Mouse (Mus musculus) hindbrain, embryonic 12.5 days (tissue): ENCODE measurements around the gene Gfpt1. TPM values are rescaled to one million over a fixed set of nuclear protein-coding genes. Genes with fewer than 3 reads are reported as not detected.
A peak's percentile ranks its signal among the peaks of the same experiment; 100 is the strongest.
"Not testable (repeated sequence)": the region's sequence is repeated elsewhere in the genome, so short reads cannot be mapped to it uniquely, and the experiment has no call there.

ENCODE experiments used
- ATAC-seq: fragments of 200-750 bp; cut with Nextera tagmentation; 2 replicates; pipeline ENCODE4 v1.8.0; 2017; ENCODE audit warnings: moderate TSS enrichment; ENCODE audit not compliant: low FRiP score
- H3K27ac ChIP-seq: fragments of 300-500 bp; sonication (generic); 2 replicates; pipeline ENCODE4 v1.5.1; 2016; ENCODE audit warnings: mild to moderate bottlenecking
- H3K27me3 ChIP-seq: fragments of 300-500 bp; sonication (generic); 2 replicates; pipeline ENCODE4 v1.6.1; 2016; ENCODE audit warnings: mild to moderate bottlenecking
- H3K36me3 ChIP-seq: fragments of 300-500 bp; sonication (generic); 2 replicates; pipeline ENCODE4 v1.6.1; 2016; ENCODE audit warnings: mild to moderate bottlenecking
- H3K4me1 ChIP-seq: fragments of 300-500 bp; sonication (generic); 2 replicates; pipeline ENCODE4 v1.6.1; 2016
- H3K4me2 ChIP-seq: fragments of 300-500 bp; sonication (generic); replicated peaks from 2 replicates; pipeline ENCODE4 v1.6.1; 2016; ENCODE audit warnings: mild to moderate bottlenecking
- H3K4me3 ChIP-seq: fragments of 300-500 bp; sonication (generic); 2 replicates; pipeline ENCODE4 v1.5.1; 2016; ENCODE audit warnings: mild to moderate bottlenecking
- H3K9ac ChIP-seq: fragments of 300-500 bp; sonication (generic); 2 replicates; pipeline ENCODE4 v1.6.1; 2016; ENCODE audit warnings: mild to moderate bottlenecking, moderate library complexity
- H3K9me3 ChIP-seq: fragments of 300-500 bp; sonication (generic); replicated peaks from 2 replicates; pipeline ENCODE4 v1.6.1; 2016; ENCODE audit warnings: mild to moderate bottlenecking
- WGBS: fragments of 180-500 bp; shearing (Covaris S2); methylation state at CpG from one replicate; pipeline ENCODE4 v1.1.7; 2016; 5-methylcytosine and 5-hydroxymethylcytosine counted together
- polyA plus RNA-seq: library from polyadenylated mRNA; unstranded; fragments of >200 nt; fragmentation: Nextera tagmentation; extraction: Ambion mirVana; gene quantifications from 2 replicates; pipeline ENCODE4 v1.2.1, GENCODE M21; 2016

The Gfpt1 gene
- polyA plus RNA-seq, 1 experiment from 2014 or later: 25.7 TPM

DNA sequence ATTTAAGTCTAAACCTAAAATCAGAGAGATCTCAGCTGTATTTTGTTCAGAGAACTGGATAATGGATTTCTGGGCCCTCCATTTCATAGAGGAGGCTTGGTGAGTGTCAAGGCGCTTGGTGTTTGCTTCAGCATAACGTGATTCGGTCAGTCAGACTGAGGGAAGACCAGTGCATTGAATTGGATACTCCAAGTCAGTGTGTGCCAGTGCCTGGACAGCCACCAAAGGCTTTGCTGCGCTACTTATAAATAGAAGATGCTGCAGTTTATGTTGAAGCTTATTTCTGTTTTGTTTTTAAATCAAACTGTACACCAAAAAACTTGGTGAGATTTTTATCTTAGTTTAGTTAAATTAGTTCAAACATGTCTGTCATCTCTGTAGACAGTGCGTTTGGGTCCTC is 45.7 kb downstream of the Gfpt1 start:
- no peaks in the 10 kb centered on the region for H3K4me1 ChIP-seq
- no peak overlapping the region for H3K27ac ChIP-seq
- no peak overlapping the region for H3K4me3 ChIP-seq
- H3K9me3 ChIP-seq: no peaks in the 10 kb centered on the region
- H3K4me2 ChIP-seq: no peak overlapping the region
- no peaks in the 10 kb centered on the region for H3K27me3 ChIP-seq
- no peak for ATAC-seq
- H3K9ac ChIP-seq: no peak overlapping the region
- peaks cover 64% of the 10 kb centered on the region for H3K36me3 ChIP-seq
- WGBS: 91% methylated on average over 5 of the region's 5 CpGs

DNA sequence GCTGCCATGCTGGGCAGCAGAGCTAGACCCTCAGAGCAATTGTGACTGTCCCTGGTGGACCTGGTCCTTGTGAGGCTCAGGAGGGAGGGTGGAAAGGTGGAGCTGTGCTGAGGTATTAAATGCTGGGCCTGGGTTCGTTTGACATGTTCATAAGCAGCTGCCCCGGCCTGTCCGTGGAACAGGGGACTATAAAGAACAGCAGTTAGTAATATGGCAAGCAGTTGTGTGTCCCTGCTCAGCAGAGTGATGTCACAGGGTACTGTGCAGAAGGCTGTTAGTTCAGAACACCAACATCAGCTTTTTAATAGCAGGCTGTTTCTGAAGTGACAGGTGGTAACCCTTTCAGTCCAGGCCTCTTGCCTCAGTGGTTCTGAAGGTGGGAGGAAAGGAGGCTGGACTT is 48.2 kb downstream of the Gfpt1 start:
- Histone ChIP-seq H3K9ac (no peak overlapping the region), H3K4me1 (no peaks in the 10 kb centered on the region), H3K4me2 (no peak overlapping the region), H3K27ac (no peak overlapping the region), H3K36me3 (peaks cover 40% of the 10 kb centered on the region), H3K27me3 (no peaks in the 10 kb centered on the region), H3K4me3 (no peak overlapping the region), H3K9me3 (no peaks in the 10 kb centered on the region)
- ATAC-seq: no peak
- 94% methylated on average over 3 of the region's 3 CpGs for WGBS

DNA sequence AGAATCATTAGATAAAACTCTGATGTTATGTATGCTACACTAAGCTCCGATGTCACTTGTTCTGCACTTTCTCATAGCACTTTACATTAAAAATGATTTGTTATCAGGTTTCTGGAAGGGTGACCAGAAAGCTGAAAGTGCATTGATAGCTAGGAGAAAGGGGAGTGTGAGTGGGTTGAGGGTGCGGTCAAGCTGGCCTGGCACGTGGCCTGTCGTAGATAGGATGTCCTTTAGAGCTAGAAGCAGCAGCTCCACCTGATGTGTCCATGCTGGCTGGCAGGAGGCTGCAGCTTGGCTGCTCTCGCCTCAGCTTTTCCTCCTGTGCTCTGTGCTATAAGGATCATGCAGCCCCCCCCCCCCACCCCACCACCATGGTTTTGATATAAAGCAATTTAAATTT is 49.8 kb downstream of the Gfpt1 start:
- Histone ChIP-seq H3K9ac (no peak overlapping the region), H3K4me1 (no peaks in the 10 kb centered on the region), H3K9me3 (no peaks in the 10 kb centered on the region), H3K4me2 (no peak overlapping the region), H3K4me3 (no peak overlapping the region), H3K36me3 (peaks cover 30% of the 10 kb centered on the region), H3K27ac (no peak overlapping the region), H3K27me3 (no peaks in the 10 kb centered on the region)
- no peak for ATAC-seq
- 92% methylated on average over 5 of the region's 5 CpGs for WGBS

DNA sequence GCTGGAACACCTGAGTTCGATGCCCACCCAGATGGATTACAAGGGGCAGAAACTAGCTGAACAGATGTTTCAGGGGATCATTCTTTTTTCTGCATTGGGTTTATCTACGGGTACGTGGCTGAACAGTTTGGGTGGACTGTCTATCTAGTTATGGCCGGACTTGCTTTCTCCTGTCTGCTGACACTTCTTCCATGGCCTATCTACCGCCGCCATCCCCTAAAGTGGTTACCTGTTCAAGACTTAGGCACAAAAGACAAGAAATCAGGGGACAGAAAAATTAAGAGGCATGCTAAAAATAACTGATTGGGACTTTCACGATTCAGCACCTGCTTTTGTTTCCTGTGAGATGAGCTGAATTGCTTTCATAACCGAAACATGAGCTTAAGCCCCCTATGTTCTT is 51.0 kb downstream of the Gfpt1 start:
- not testable (repeated sequence) for H3K9ac ChIP-seq, H3K4me1 ChIP-seq, H3K9me3 ChIP-seq, H3K4me3 ChIP-seq, H3K27me3 ChIP-seq, H3K27ac ChIP-seq, ATAC-seq, H3K4me2 ChIP-seq
- peaks cover 21% of the 10 kb centered on the region for H3K36me3 ChIP-seq
- 96% methylated on average over 8 of the region's 8 CpGs for WGBS

DNA sequence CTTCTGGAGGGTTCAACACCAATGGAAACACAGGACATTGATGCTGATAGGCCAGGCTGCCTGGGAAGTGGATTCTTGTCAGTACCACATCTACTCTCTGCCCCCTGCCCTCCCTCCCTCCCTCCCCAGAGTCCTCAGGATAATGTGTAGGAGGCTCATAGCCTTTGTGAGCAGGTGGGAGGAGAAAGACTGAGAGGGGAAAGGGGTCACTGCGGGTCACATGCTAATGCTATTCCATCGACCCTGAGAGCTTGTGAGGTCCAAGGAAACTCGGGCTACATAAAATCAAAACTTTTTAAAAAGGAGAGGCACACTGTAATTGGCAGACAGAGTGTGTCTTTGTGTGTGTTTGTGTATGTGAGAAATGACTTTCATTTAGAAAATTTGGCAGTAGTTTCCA is 56.6 kb downstream of the Gfpt1 start:
- Histone ChIP-seq H3K4me1 (peaks cover 18% of the 10 kb centered on the region), H3K9ac (no peak overlapping the region), H3K4me2 (no peak overlapping the region), H3K4me3 (no peak overlapping the region), H3K36me3 (no peaks in the 10 kb centered on the region), H3K9me3 (no peaks in the 10 kb centered on the region), H3K27me3 (no peaks in the 10 kb centered on the region), H3K27ac (no peak overlapping the region)
- 17% methylated on average over 3 of the region's 3 CpGs for WGBS
- ATAC-seq: no peak

DNA sequence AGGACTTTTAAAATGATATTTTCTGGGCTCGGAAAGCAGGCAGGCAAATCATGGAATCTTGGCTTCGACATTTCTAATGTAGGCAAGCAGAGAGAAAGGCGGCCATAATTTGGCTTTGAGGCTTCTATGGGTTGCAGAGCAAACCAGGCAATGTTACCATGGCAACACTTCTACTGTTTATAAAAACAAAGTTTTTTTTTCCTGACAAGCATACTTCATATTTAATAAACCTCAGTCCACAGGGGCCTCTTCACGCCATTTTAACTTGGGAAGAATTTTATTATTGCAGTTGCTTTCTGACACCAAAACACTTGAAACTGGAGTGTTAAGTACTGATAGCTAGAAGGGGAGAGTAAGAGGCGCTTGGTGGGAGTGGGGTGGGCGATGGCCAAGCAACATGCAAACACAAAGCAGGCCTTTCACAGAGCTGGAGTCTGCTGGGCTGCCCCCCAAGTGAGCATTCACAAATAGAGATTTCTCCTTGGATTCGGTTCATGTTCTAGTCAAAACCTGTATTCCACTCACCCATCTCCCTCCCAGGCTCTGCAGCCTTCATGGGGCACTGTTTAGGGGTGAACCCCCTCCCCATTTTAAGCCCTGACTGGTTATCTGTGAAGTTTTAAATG is 57.1 kb downstream of the Gfpt1 start:
- Histone ChIP-seq H3K36me3 (no peaks in the 10 kb centered on the region), H3K27me3 (no peaks in the 10 kb centered on the region), H3K9ac (no peak overlapping the region), H3K4me2 (no peak overlapping the region), H3K4me3 (no peak overlapping the region), H3K27ac (no peak overlapping the region), H3K9me3 (no peaks in the 10 kb centered on the region), H3K4me1 (peaks cover 18% of the 10 kb centered on the region)
- 40% methylated on average over 7 of the region's 7 CpGs for WGBS
- no peak for ATAC-seq

DNA sequence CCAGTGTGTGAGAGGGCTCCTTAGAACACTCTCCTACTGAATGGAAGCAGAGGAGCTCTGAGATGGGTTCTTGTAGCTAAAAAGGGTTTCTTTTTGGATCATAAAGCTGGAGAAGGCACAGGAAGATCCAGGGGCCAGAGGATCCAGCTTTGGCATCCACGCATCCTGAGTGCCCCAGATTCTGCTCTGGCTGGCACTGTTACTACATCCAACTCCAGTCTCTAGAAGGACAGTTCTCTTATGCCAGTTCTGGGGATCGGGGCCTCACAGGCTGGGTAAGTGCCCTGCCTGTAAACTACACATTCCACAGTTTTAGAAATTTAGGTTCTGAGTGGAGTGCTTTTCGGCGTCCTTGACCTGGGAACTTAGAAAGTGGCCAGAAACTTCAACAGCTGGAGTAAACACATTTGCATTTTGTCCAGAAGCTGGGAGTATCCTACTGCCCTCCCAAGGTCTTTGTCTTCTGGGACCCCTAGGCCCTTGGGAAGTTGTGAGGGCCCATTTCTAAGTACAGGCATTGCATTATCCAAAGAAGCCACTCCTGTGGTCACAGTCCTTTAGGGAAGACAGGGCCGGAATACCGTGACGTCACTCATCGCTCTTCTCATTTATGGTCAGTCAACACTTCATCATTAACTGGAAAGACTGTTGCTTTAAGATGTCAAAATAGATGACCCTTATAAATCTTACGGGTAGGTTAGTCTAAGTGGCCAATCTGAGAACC is 57.8 kb downstream of the Gfpt1 start:
- no peak overlapping the region for H3K9ac ChIP-seq
- no peak overlapping the region for H3K4me3 ChIP-seq
- H3K9me3 ChIP-seq: no peaks in the 10 kb centered on the region
- H3K4me2 ChIP-seq: no peak overlapping the region
- H3K4me1 ChIP-seq: peaks cover 18% of the 10 kb centered on the region
- H3K27me3 ChIP-seq: no peaks in the 10 kb centered on the region
- WGBS: 87% methylated on average over 9 of the region's 9 CpGs
- no peaks in the 10 kb centered on the region for H3K36me3 ChIP-seq
- H3K27ac ChIP-seq: no peak overlapping the region
- ATAC-seq: no peak

DNA sequence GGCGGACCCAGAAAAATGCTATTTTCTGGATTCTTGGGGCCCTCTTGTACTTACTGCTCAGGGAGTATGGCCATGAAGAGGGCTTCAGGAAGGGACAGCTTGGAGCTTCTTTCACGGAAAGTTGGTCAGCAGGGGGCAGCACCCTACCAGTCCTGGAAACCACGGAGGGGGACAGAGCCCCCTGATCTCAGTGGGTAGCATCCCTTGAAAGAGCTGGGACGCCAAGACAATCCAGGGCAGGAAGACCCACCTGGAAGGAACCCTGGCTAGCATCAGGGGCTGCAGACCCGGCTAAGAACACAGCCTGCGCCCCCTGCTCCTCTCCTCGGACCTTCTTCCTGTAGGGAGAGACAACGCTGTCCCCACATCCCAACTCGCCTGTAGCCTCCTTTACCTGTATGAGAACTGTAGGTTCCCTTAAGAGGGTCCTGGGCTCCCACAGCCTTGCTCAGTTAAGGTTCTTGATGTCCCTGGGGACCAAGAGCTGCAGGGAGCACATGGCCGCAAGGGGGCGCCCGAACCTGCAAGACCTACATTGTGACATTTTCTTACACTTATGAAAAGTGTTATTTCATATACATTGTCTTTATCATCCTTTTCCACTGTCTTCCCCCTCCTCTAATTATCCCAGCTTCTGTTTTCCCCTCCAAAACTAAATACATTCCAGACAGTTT is 58.8 kb downstream of the Gfpt1 start:
- Histone ChIP-seq H3K4me1 (peaks cover 18% of the 10 kb centered on the region), H3K36me3 (no peaks in the 10 kb centered on the region), H3K4me3 (peak overlapping the region; percentile 22), H3K27ac (no peak overlapping the region), H3K4me2 (peak overlapping the region; percentile 56), H3K27me3 (no peaks in the 10 kb centered on the region), H3K9me3 (no peaks in the 10 kb centered on the region), H3K9ac (peak overlapping the region; percentile 53; the same call in 1 of the 2 replicates)
- ATAC-seq: peak; percentile 47
- 17% methylated on average over 12 of the region's 12 CpGs for WGBS

DNA sequence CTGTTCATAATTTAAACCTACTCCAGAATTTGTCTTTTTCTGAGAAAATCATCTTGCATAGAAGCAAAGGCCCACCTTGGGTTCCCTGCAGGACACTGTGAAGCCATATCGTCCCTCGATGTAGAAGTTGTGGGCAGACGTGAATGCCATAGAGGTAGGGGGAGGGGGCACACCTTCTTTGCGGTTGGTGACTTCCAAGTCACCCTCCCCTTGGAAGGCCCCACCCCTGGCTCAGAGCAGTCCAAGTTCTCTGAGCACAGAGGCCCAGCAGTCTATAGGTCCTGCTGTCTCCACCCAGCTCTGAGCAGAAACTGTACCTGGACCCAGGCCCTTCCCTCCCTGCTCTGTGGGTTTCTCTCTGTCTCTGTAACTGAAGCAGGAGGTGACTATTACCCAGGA is 59.3 kb downstream of the Gfpt1 start:
- WGBS: 28% methylated on average over 4 of the region's 4 CpGs
- Histone ChIP-seq H3K27ac (no peak overlapping the region), H3K9me3 (no peaks in the 10 kb centered on the region), H3K4me3 (no peak overlapping the region), H3K36me3 (no peaks in the 10 kb centered on the region), H3K4me1 (peaks cover 18% of the 10 kb centered on the region), H3K27me3 (no peaks in the 10 kb centered on the region), H3K4me2 (no peak overlapping the region), H3K9ac (0 out of 2 replicates have a peak overlapping the region, but pooled peaks have one; percentile 2)
- ATAC-seq: peak; percentile 49; the same call in 1 of the 2 replicates

DNA sequence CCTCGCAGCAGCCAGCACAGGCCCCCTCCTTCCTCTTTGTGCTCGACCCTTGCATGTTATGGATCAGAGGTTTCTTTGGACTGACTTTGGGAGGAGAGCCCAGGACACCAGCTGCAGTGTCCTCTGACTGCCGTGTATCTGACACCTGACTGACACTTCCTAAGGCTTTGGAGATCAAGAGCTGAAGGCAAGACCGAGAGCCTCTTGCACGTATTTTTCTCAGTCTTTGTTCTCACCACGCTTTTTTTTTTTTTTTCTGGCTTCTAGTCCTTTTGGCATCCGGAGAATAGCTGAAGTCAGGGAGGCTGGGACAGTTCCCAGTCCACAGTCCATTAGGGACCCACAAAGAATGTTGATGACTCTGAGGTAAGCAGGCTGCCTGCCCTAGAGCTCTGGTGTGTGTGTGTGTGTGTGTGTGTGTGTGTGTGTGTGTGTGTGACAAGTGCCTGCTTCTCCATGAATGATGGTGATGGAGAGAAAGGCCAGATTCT is 59.8 kb downstream of the Gfpt1 start:
- WGBS: 27% methylated on average over 7 of the region's 7 CpGs

DNA sequence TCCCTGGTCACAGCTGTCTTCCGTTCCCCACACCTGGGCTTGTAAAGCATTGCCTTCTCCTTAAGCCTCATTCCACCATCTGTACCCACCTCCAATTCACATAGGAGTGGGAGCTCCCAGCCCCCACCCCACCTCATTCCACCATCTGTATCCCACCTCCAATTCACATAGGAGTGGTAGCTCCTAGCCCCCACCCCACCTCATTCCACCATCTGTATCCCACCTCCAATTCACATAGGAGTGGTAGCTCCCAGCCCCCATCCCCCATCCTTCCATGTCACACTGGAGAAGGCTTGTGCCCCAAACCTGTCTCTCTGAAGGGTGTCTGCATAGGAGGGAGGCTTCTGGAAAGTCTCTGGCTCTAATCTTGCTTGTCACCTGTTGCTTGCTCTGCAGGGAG is 60.7 kb downstream of the Gfpt1 start:
- Histone ChIP-seq H3K36me3 (no peaks in the 10 kb centered on the region), H3K4me3 (no peak overlapping the region), H3K9me3 (no peaks in the 10 kb centered on the region), H3K27me3 (no peaks in the 10 kb centered on the region), H3K4me2 (no peak overlapping the region), H3K27ac (no peak overlapping the region), H3K4me1 (peaks cover 18% of the 10 kb centered on the region), H3K9ac (no peak overlapping the region)
- no peak for ATAC-seq
- 90% methylated on average over 1 of the region's 1 CpGs for WGBS

More for the DNA sequence above, 59.8 kb downstream of the Gfpt1 start:
- ATAC-seq: peak; percentile 43; the same call in 1 of the 2 replicates
- Histone ChIP-seq H3K4me1 (peaks cover 18% of the 10 kb centered on the region), H3K27ac (no peak overlapping the region), H3K4me2 (no peak overlapping the region), H3K9me3 (no peaks in the 10 kb centered on the region), H3K4me3 (no peak overlapping the region), H3K9ac (0 out of 2 replicates have a peak overlapping the region, but pooled peaks have one; percentile 2), H3K36me3 (no peaks in the 10 kb centered on the region), H3K27me3 (no peaks in the 10 kb centered on the region)

DNA sequence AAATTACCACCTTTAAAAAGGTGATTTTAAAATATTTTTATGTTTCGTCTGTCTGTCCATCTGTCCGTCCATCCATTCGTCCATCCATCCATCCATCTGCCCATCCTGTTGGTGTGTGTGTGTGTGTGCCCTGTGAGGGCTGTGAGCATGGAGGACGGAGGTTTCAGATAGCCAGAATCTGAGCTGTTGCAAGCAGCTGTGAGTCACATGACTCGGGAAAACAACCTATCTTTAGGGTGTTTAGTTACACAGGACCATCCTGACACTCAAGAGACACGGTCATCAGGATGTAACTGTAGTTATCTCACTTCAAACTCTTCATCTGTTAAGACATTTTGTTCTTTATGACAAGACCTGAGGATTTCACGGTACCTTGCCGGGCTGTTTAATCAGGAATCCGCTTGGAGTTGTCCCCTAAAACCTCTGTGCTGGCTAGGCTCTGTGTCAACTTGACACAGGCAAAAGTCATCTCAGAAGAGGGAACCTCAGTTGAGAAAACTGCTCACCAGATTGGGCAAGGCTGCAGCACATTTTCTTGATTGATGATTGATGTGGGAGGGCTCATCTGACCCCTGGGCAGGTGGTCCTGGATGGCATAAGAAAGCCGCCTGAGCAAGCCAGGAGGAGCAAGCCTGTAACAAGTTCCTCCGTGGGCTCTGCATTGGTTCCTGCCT is 61.6 kb downstream of the Gfpt1 start, which contains the start of gene D6Ertd527e:
TSS of gene D6Ertd527e (plus strand) at position 624 of the 674 bp plus-strand sequence.
- Histone ChIP-seq H3K9ac (no peak within 1 kb of the TSS), H3K36me3 (no peaks in the 10 kb centered on the region), H3K4me3 (no peak within 1 kb of the TSS), H3K27me3 (no peaks in the 10 kb centered on the region), H3K4me2 (no peak within 1 kb of the TSS), H3K9me3 (no peaks in the 10 kb centered on the region), H3K4me1 (peaks cover 14% of the 10 kb centered on the region), H3K27ac (no peak within 1 kb of the TSS)
- 86% methylated on average over 11 of the region's 11 CpGs for WGBS
- no peak for ATAC-seq
